Mouse (Mus musculus) midbrain, postnatal 0 days (tissue): Measurements from ENCODE around the gene Clta. TPM values are rescaled to one million over a fixed set of nuclear protein-coding genes. Genes with fewer than 3 reads are reported as not detected.

Source experiments
- ATAC-seq: fragments of 200-750 bp; cut with Nextera tagmentation; 2 replicates; pipeline ENCODE4 v1.8.0; 2017; ENCODE audit warnings: moderate number of reproducible peaks, mild to moderate bottlenecking, moderate TSS enrichment, moderate library complexity; ENCODE audit not compliant: low FRiP score
- DNase-seq: peaks from one replicate; pipeline ENCODE4 v3.0.0-alpha.2; 2015; ENCODE audit warnings: low spot score
- H3K27ac ChIP-seq: fragments of 300-500 bp; sonication (generic); 2 replicates; pipeline ENCODE4 v1.5.1; 2014; ENCODE audit warnings: low read depth, mild to moderate bottlenecking, low read length, mixed read lengths
- H3K27me3 ChIP-seq: fragments of 300-500 bp; sonication (generic); 2 replicates; pipeline ENCODE4 v1.6.1; 2014; ENCODE audit warnings: low read length, control low read depth, mixed read lengths; ENCODE audit not compliant: insufficient read depth
- H3K36me3 ChIP-seq: fragments of 300-500 bp; sonication (generic); 2 replicates; pipeline ENCODE4 v1.6.1; 2014; ENCODE audit warnings: low read length, control low read depth, mixed read lengths; ENCODE audit not compliant: insufficient read depth
- H3K4me1 ChIP-seq: fragments of 300-500 bp; sonication (generic); 2 replicates; pipeline ENCODE4 v1.6.1; 2014; ENCODE audit warnings: mild to moderate bottlenecking, control low read depth, antibody characterized with exemption, low read length, mixed read lengths; ENCODE audit not compliant: insufficient read depth
- H3K4me2 ChIP-seq: fragments of 300-500 bp; sonication (generic); 2 replicates; pipeline ENCODE4 v1.6.1; 2014; ENCODE audit warnings: low read depth, mild to moderate bottlenecking, low read length, mixed read lengths; ENCODE audit not compliant: poor library complexity, severe bottlenecking
- H3K4me3 ChIP-seq: fragments of 300-500 bp; sonication (generic); 2 replicates; pipeline ENCODE4 v1.5.1; 2014; ENCODE audit warnings: low read depth, mild to moderate bottlenecking, low read length, moderate library complexity
- H3K9ac ChIP-seq: fragments of 300-500 bp; sonication (generic); replicated peaks from 2 replicates; pipeline ENCODE4 v1.6.1; 2014; ENCODE audit warnings: mild to moderate bottlenecking, low read length, moderate library complexity, mixed read lengths; ENCODE audit not compliant: poor library complexity, severe bottlenecking
- H3K9me3 ChIP-seq: fragments of 300-500 bp; sonication (generic); 2 replicates; pipeline ENCODE4 v1.6.1; 2016; ENCODE audit warnings: low read length, control low read depth
- CTCF ChIP-seq: IDR thresholded peaks from 2 replicates; pipeline ENCODE4 v1.5.1; 2016; ENCODE audit warnings: antibody characterized with exemption, mild to moderate bottlenecking
- WGBS: fragments of 180-500 bp; shearing (Covaris S2); extraction: QIAGEN DNeasy Blood & Tissue Kit; methylation state at CpG from one replicate; pipeline ENCODE4 v1.1.7; 2014; 5-methylcytosine and 5-hydroxymethylcytosine counted together
- polyA plus RNA-seq: library from polyadenylated mRNA; unstranded; fragments of >200 nt; fragmentation: Nextera tagmentation; extraction: Ambion mirVana; gene quantifications from 2 replicates; pipeline ENCODE4 v1.2.1, GENCODE M21; 2015
- total RNA-seq: library from RNA; depleted of rRNA; stranded (reverse); fragments of >200 nt; gene quantifications from 2 replicates; pipeline ENCODE4 v1.2.3, GENCODE M21; 2014; rRNA removed

Clta gene
- total and polyA plus RNA-seq, 2 experiments from 2014 or later: 390 to 539 TPM

- H3K4me3 ChIP-seq: peak overlapping the region; percentile 88
- peak overlapping the region; percentile 70 for H3K4me2 ChIP-seq
- no peaks in the 10 kb centered on the region for H3K9me3 ChIP-seq
- TF ChIP-seq CTCF: peak; percentile 41
- peak overlapping the region; percentile 79 for H3K27ac ChIP-seq
- WGBS: 11% methylated on average over 9 of the region's 9 CpGs
- H3K9ac ChIP-seq: peak overlapping the region; percentile 85
- H3K27me3 ChIP-seq: no peaks in the 10 kb centered on the region
- H3K36me3 ChIP-seq: no peaks in the 10 kb centered on the region
- ATAC-seq (peak; percentile 71), DNase-seq (no peak)
- H3K4me1 ChIP-seq: peaks cover 5% of the 10 kb centered on the region
Measured at GRCm38 (mm10) chr4:44072873-44073441, 68.7 kb downstream of the Clta start.

GRCm38 (mm10) chr4:44073799-44074198, 69.5 kb downstream of the Clta start:
- no peaks in the 10 kb centered on the region for H3K27me3 ChIP-seq
- ATAC-seq (no peak), DNase-seq (no peak)
- WGBS: 94% methylated on average over 3 of the region's 3 CpGs
- peaks cover 5% of the 10 kb centered on the region for H3K4me1 ChIP-seq
- H3K9ac ChIP-seq: no peak overlapping the region
- no peaks in the 10 kb centered on the region for H3K9me3 ChIP-seq
- no peaks in the 10 kb centered on the region for H3K36me3 ChIP-seq
- TF ChIP-seq CTCF: no peak
- H3K4me2 ChIP-seq: no peak overlapping the region
- H3K4me3 ChIP-seq: no peak overlapping the region
- H3K27ac ChIP-seq: no peak overlapping the region

- Histone ChIP-seq H3K4me3 (no peak overlapping the region), H3K9ac (no peak overlapping the region), H3K9me3 (no peaks in the 10 kb centered on the region), H3K4me2 (no peak overlapping the region), H3K27me3 (no peaks in the 10 kb centered on the region), H3K27ac (no peak overlapping the region), H3K36me3 (no peaks in the 10 kb centered on the region), H3K4me1 (peaks cover 5% of the 10 kb centered on the region)
- no peak for DNase-seq
- TF ChIP-seq CTCF: no peak
- 75% methylated on average over 4 of the region's 4 CpGs for WGBS
- ATAC-seq: no peak
Measured at GRCm38 (mm10) chr4:44074422-44074821, 70.2 kb downstream of the Clta start.

- ATAC-seq (no peak), DNase-seq (no peak)
- H3K9ac ChIP-seq: no peak overlapping the region
- H3K4me1 ChIP-seq: no peaks in the 10 kb centered on the region
- H3K4me2 ChIP-seq: no peak overlapping the region
- no peaks in the 10 kb centered on the region for H3K36me3 ChIP-seq
- no peaks in the 10 kb centered on the region for H3K27me3 ChIP-seq
- no peak for TF ChIP-seq CTCF
- no peak overlapping the region for H3K27ac ChIP-seq
- H3K4me3 ChIP-seq: no peak overlapping the region
- 87% methylated on average over 7 of the region's 7 CpGs for WGBS
- H3K9me3 ChIP-seq: no peaks in the 10 kb centered on the region
Measured at GRCm38 (mm10) chr4:44078358-44078933, 74.2 kb downstream of the Clta start.

Other genes starting within 250 kb of the Clta start
- gene Olfr159, start 233.4 kb upstream of the Clta start, total RNA-seq: not detected in 2 replicates
- gene Olfr159, start 233.4 kb upstream of the Clta start, polyA plus RNA-seq: not detected in 2 replicates
- gene Olfr156, start 180.6 kb upstream of the Clta start, total RNA-seq: not detected in 2 replicates
- not detected in 2 replicates for gene Olfr156, start 180.6 kb upstream of the Clta start, polyA plus RNA-seq
- gene Olfr157, start 164.3 kb upstream of the Clta start, total RNA-seq: not detected in 2 replicates
- gene Olfr157, start 164.3 kb upstream of the Clta start, polyA plus RNA-seq: not detected in 2 replicates
- gene Olfr155, start 152.9 kb upstream of the Clta start, total RNA-seq: not detected in 2 replicates
- not detected in 2 replicates for gene Olfr155, start 152.9 kb upstream of the Clta start, polyA plus RNA-seq
- gene Reck, start 128.9 kb upstream of the Clta start, total RNA-seq: 6.0 and 7.0 TPM in 2 replicates
- 3.8 and 3.9 TPM in 2 replicates for gene Reck, start 128.9 kb upstream of the Clta start, polyA plus RNA-seq
- gene Glipr2, start 47.1 kb upstream of the Clta start, total RNA-seq: 18.2 and 20.7 TPM in 2 replicates
- 16.3 and 16.5 TPM in 2 replicates for gene Glipr2, start 47.1 kb upstream of the Clta start, polyA plus RNA-seq
- 0.33 and 0.49 TPM in 2 replicates for gene Ccin, start 21.0 kb upstream of the Clta start, total RNA-seq
- not detected in 2 replicates for gene Ccin, start 21.0 kb upstream of the Clta start, polyA plus RNA-seq
- 37.6 and 42.4 TPM in 2 replicates for gene Gne, start 79.7 kb downstream of the Clta start, total RNA-seq
- 26.8 and 27.7 TPM in 2 replicates for gene Gne, start 79.7 kb downstream of the Clta start, polyA plus RNA-seq
- gene Rnf38, start 229.3 kb downstream of the Clta start, total RNA-seq: 79.7 and 89.5 TPM in 2 replicates
- gene Rnf38, start 229.3 kb downstream of the Clta start, polyA plus RNA-seq: 17.3 and 18.6 TPM in 2 replicates